Mouse (Mus musculus) MEL (cell line): ENCODE measurements around the gene Phf12.

ENCODE experiments used
- BHLHE40 ChIP-seq: IDR thresholded peaks from 2 replicates; pipeline ENCODE4 v1.6.1; 2012; ENCODE audit warnings: low read depth, mild to moderate bottlenecking, inconsistent platforms, low read length, improper control_type of control experiment, borderline replicate concordance
- CTCF ChIP-seq, 3 experiments: IDR thresholded peaks in 2 of 3; conservative IDR thresholded peaks in 1 of 3; 2 replicates each; pipeline ENCODE4 v1.5.1; 2011 to 2012; ENCODE audit warnings: low read length in 3 of 3, low read depth in 2 of 3, mild to moderate bottlenecking in 2 of 3, improper control_type of control experiment in 1 of 3, inconsistent platforms in 1 of 3, mixed read lengths in 1 of 3, moderate library complexity in 1 of 3; ENCODE audit not compliant: control insufficient read depth in 1 of 3, insufficient read depth in 1 of 3, poor library complexity in 1 of 3, severe bottlenecking in 1 of 3
- EP300 ChIP-seq, 2 experiments: IDR thresholded peaks; 2 replicates each; pipeline ENCODE4 v1.6.1; 2011; ENCODE audit warnings: improper control_type of control experiment in 2 of 2, low read length in 2 of 2, low read depth in 1 of 2, mild to moderate bottlenecking in 1 of 2
- ETS1 ChIP-seq: IDR thresholded peaks from 2 replicates; pipeline ENCODE4 v1.6.1; 2012; ENCODE audit warnings: low read depth, mild to moderate bottlenecking, inconsistent platforms, low read length, improper control_type of control experiment, moderate library complexity
- GATA1 ChIP-seq: IDR thresholded peaks from 2 replicates; pipeline ENCODE4 v1.6.1; 2011; ENCODE audit warnings: low read depth, low read length, improper control_type of control experiment
- JUND ChIP-seq: IDR thresholded peaks from 2 replicates; pipeline ENCODE4 v1.6.1; 2011; ENCODE audit warnings: low read depth, mild to moderate bottlenecking, improper control_type of control experiment, low read length
- MYB ChIP-seq: IDR thresholded peaks from 2 replicates; pipeline ENCODE4 v1.6.1; 2011; ENCODE audit warnings: mild to moderate bottlenecking, low read depth, low read length, improper control_type of control experiment
- POLR2A ChIP-seq, 2 experiments: IDR thresholded peaks; 2 replicates each; pipeline ENCODE4 v1.6.1; 2011 to 2012; ENCODE audit warnings: low read length in 2 of 2, mild to moderate bottlenecking in 2 of 2, control low read depth in 1 of 2, improper control_type of control experiment in 1 of 2, low read depth in 1 of 2, moderate library complexity in 1 of 2; ENCODE audit not compliant: control insufficient read depth in 1 of 2, insufficient read depth in 1 of 2, poor library complexity in 1 of 2
- RAD21 ChIP-seq: IDR thresholded peaks from 2 replicates; pipeline ENCODE4 v1.6.1; 2011; ENCODE audit warnings: mild to moderate bottlenecking, low read depth, low read length, improper control_type of control experiment
- SMC3 ChIP-seq: IDR thresholded peaks from 2 replicates; pipeline ENCODE4 v1.6.1; 2011; ENCODE audit warnings: low read depth, low read length, improper control_type of control experiment
- TAL1 ChIP-seq: IDR thresholded peaks from 2 replicates; pipeline ENCODE4 v1.6.1; 2012; ENCODE audit warnings: mild to moderate bottlenecking, inconsistent platforms, low read length, moderate library complexity, mixed read lengths
- TCF12 ChIP-seq: IDR thresholded peaks from 2 replicates; pipeline ENCODE4 v1.6.1; 2014; ENCODE audit warnings: low read depth, mild to moderate bottlenecking, inconsistent platforms, low read length, improper control_type of control experiment, moderate library complexity
- USF1 ChIP-seq: IDR thresholded peaks from 2 replicates; pipeline ENCODE4 v1.6.1; 2014; ENCODE audit warnings: low read depth, mild to moderate bottlenecking, inconsistent platforms, low read length, improper control_type of control experiment, moderate library complexity
- ZKSCAN1 ChIP-seq: IDR thresholded peaks from 2 replicates; pipeline ENCODE4 v1.6.1; 2012; ENCODE audit warnings: low read depth, mild to moderate bottlenecking, inconsistent platforms, low read length, improper control_type of control experiment, moderate library complexity

DNA sequence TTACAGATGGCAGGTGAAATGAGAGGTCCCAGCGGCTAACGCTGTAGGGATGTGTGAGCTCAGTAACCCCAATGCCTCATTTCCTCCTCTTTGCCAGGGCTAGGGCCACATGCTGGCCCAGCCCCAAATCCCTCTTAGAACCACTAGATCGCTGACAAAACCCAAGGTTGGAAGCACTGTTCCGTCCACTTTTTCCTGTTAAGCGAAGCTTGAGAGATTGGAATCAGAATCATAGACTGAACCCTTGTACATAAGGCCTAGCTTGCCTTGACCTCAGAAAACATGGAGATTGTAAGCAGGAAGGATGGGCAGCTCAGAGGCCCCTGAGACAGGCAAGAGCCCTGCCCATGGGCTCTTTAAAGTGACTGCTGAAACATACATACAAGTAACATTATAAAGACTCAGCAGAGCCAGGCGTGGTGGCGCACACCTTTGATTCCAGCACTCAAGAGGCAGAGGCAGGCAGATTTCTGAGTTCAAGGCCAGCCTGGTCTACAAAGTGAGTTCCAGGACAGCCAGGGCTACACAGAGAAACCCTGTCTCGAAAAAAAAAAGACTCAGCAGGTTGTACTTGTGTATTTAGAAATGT lies 3.2 kb upstream of the Phf12 start:
- TF ChIP-seq CTCF (IDR thresholded peaks at IDR 0.05 in 2 of 3, conservative IDR thresholded peaks at IDR 0.05 in 1 of 3; ENCODE audit: control insufficient read depth in 1 of 3, insufficient read depth in 1 of 3, low read depth in 2 of 3, low read length in 3 of 3, poor library complexity in 1 of 3, severe bottlenecking in 1 of 3) = no peak
- TF ChIP-seq ETS1 = no peak
- TF ChIP-seq POLR2A (IDR thresholded peaks at IDR 0.05; ENCODE audit: control insufficient read depth in 1 of 2, insufficient read depth in 1 of 2, low read depth in 1 of 2, low read length in 2 of 2, poor library complexity in 1 of 2) = no peak
- TF ChIP-seq TAL1 = no peak
- TF ChIP-seq EP300 (IDR thresholded peaks at IDR 0.05; ENCODE audit: low read depth in 1 of 2, low read length in 2 of 2) = no peak
- TF ChIP-seq BHLHE40 = no peak
- no peak for TF ChIP-seq USF1
- TF ChIP-seq MYB = no peak
- no peak for TF ChIP-seq ZKSCAN1
- TF ChIP-seq GATA1 = no peak
- no peak for TF ChIP-seq TCF12
- no peak for TF ChIP-seq RAD21
- TF ChIP-seq JUND = no peak
- TF ChIP-seq SMC3 = no peak
